Mouse (Mus musculus) stomach, embryonic 16.5 days (tissue): Measurements from ENCODE around the gene Szrd1. TPM values are rescaled to one million over a fixed set of nuclear protein-coding genes. Genes with fewer than 3 reads are reported as not detected.

Experiments
- polyA plus RNA-seq: library from polyadenylated mRNA; unstranded; fragments of >200 nt; fragmentation: Nextera tagmentation; extraction: Ambion mirVana; gene quantifications from 2 replicates; pipeline ENCODE4 v1.2.1, GENCODE M21; 2015

Szrd1 gene
- polyA plus RNA-seq, 1 experiment from 2014 or later, result 51.6 TPM

Other genes starting within 250 kb of the Szrd1 start
- 3.2 and 4.0 TPM in 2 replicates for gene Padi2, start 233.4 kb downstream of the Szrd1 start, polyA plus RNA-seq
- gene Sdhb, start 178.6 kb downstream of the Szrd1 start, polyA plus RNA-seq, result 399 and 401 TPM in 2 replicates
- gene Atp13a2, start 152.9 kb downstream of the Szrd1 start, polyA plus RNA-seq, result 37.9 and 41.7 TPM in 2 replicates
- gene Mfap2, start 129.4 kb downstream of the Szrd1 start, polyA plus RNA-seq, result 423 and 500 TPM in 2 replicates
- gene Crocc, start 79.2 kb downstream of the Szrd1 start, polyA plus RNA-seq, result 2.8 and 3.0 TPM in 2 replicates
- gene Necap2, start 61.4 kb downstream of the Szrd1 start, polyA plus RNA-seq, result 97.5 and 102 TPM in 2 replicates
- gene Spata21, start 51.4 kb downstream of the Szrd1 start, polyA plus RNA-seq, result 0.08 TPM in 1 of 2 replicates, not detected in the other
- 18.3 and 22.0 TPM in 2 replicates for gene Fbxo42, start 8.1 kb upstream of the Szrd1 start, polyA plus RNA-seq
- 5.5 and 5.6 TPM in 2 replicates for gene Rsg1, start 74.2 kb upstream of the Szrd1 start, polyA plus RNA-seq
- gene Arhgef19, start 99.7 kb upstream of the Szrd1 start, polyA plus RNA-seq, result 16.1 and 18.9 TPM in 2 replicates
- 9.5 and 12.1 TPM in 2 replicates for gene Epha2, start 161.5 kb upstream of the Szrd1 start, polyA plus RNA-seq
- 3.0 and 3.5 TPM in 2 replicates for gene Fam131c, start 228.4 kb upstream of the Szrd1 start, polyA plus RNA-seq